Mouse (Mus musculus): ENCODE measurements at regions not wholly inside any gene's neighbourhood (a gene's known extent, or its start where the extent isn't known, plus 50 kb on each side); places are given as distances from the start of the nearest gene placed in this dataset.

DNA sequence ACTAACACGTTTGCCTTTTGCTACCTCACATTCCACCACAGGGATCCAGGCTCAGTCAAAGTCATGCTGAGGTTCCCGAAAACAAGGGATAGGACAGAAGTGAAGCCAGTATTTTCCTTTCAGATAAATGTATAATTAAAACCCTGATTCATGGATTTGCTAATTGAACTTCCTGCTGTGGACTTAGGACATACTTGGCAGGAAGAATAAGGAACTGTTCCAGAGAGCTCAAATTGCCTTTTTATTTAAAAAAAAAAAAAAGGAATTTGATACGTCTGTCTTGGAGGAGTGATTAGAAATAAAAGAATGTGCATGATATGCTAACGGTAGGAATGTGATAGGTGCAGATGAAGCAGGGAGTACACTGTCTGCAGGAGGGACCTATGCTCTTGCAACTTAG, 181.7 kb downstream of the Rps29 start:
- Histone ChIP-seq H3K27me3 (ENCODE audit: control insufficient read depth, insufficient read depth, low read length) (no peaks in the 10 kb centered on the region), H3K9me3 (ENCODE audit: control insufficient read depth, low read length) (no peaks in the 10 kb centered on the region), H3K4me3 (ENCODE audit: low read depth, low read length) (no peak overlapping the region), H3K27ac (ENCODE audit: low read depth, low read length) (no peak overlapping the region), H3K4me1 (ENCODE audit: control insufficient read depth, insufficient read depth, low read length) (no peaks in the 10 kb centered on the region), H3K4me2 (ENCODE audit: low read depth) (no peak overlapping the region), H3K36me3 (ENCODE audit: control insufficient read depth, insufficient read depth, low read length) (no peaks in the 10 kb centered on the region), H3K9ac (ENCODE audit: low read length) (no peak overlapping the region)
- DNase-seq (ENCODE audit: low spot score) (no peak), ATAC-seq (ENCODE audit: insufficient read depth, low FRiP score, low TSS enrichment) (no peak)
- 80% methylated on average over 4 of the region's 4 CpGs for WGBS

DNA sequence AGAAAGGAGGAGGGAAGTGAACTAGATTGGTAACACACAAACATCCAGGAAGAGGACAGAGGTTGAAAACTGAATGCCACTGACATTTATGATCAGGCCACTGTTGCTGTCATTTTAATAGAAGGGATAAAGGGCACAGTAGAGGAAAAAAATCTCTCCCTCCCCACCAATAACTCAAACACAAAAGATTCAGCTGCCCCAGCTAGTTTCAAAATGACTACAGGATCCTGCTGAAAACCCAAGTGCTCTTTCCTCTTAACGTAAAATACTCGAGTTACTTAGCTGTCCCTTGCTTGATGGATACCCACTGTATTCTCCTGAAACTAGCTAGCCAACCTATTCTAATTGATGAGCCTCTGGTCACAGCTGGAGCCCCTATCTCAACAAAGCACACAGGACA, 211.7 kb downstream of the Rps29 start:
- no peak for DNase-seq (ENCODE audit: low spot score)
- 78% methylated on average over 2 of the region's 2 CpGs for WGBS
- H3K27me3 ChIP-seq (ENCODE audit: control insufficient read depth, insufficient read depth, low read length): no peaks in the 10 kb centered on the region

DNA sequence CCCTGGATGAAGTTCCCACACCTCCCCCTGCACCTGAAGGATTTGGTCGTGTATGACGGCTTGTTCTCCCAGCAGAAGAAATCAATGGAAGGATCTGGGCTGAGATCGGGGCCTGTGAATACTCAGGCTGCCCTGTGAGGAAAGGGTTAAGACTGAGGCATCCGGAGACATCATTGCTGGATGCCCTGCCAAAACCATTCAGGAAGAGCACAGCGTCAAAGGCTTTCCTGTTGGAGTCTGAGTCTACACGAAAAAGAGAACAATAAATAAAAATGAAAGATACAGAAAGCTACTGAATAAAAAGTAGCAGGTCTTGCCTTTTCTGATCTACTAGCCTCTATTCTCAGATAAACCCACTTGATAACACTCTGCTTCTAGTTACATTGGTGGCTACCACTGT, 248.4 kb downstream of the Rps29 start:
- DNase-seq (ENCODE audit: low spot score) (no peak), ATAC-seq (ENCODE audit: insufficient read depth, low FRiP score, low TSS enrichment) (no peak)
- WGBS: 48% methylated on average over 6 of the region's 6 CpGs
- H3K36me3 ChIP-seq (ENCODE audit: control insufficient read depth, insufficient read depth, low read length): no peaks in the 10 kb centered on the region
- H3K27ac ChIP-seq (ENCODE audit: low read depth, low read length): no peak overlapping the region
- H3K27me3 ChIP-seq (ENCODE audit: control insufficient read depth, insufficient read depth, low read length): no peaks in the 10 kb centered on the region
- no peak overlapping the region for H3K9ac ChIP-seq (ENCODE audit: low read length)
- no peaks in the 10 kb centered on the region for H3K4me1 ChIP-seq (ENCODE audit: control insufficient read depth, insufficient read depth, low read length)
- H3K9me3 ChIP-seq (ENCODE audit: control insufficient read depth, low read length): no peaks in the 10 kb centered on the region
- no peak overlapping the region for H3K4me2 ChIP-seq (ENCODE audit: low read depth)
- no peak overlapping the region for H3K4me3 ChIP-seq (ENCODE audit: low read depth, low read length)

More for the DNA sequence above, 211.7 kb downstream of the Rps29 start:
- H3K9me3 ChIP-seq (ENCODE audit: control insufficient read depth, low read length): no peaks in the 10 kb centered on the region
- H3K4me2 ChIP-seq (ENCODE audit: low read depth): no peak overlapping the region
- no peak overlapping the region for H3K4me3 ChIP-seq (ENCODE audit: low read depth, low read length)
- ATAC-seq (ENCODE audit: insufficient read depth, low FRiP score, low TSS enrichment): no peak
- H3K9ac ChIP-seq (ENCODE audit: low read length): no peak overlapping the region
- H3K4me1 ChIP-seq (ENCODE audit: control insufficient read depth, insufficient read depth, low read length): no peaks in the 10 kb centered on the region
- no peaks in the 10 kb centered on the region for H3K36me3 ChIP-seq (ENCODE audit: control insufficient read depth, insufficient read depth, low read length)
- no peak overlapping the region for H3K27ac ChIP-seq (ENCODE audit: low read depth, low read length)

DNA sequence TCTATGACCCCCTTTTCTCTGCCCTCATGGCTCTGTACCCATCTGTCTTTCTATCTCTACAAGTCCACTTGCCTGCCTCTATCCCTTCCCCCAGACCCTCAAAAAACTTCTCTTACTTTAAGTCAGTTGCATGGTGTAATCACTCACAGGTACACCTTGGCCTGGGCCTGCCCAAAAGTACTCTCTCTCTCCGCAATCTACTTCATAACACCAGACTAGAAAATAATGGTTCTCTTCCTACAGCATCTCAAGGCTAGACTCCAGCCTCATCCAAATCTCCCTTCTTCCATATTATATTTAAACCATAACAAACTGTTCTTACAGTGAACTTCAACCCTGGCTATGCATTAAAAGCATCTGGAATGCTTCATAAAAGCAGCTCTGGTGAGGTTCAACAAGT, 254.2 kb downstream of the Rps29 start:
- WGBS: 100% methylated on average over 1 of the region's 1 CpGs
- Histone ChIP-seq H3K9ac (ENCODE audit: low read length) (no peak overlapping the region), H3K9me3 (ENCODE audit: control insufficient read depth, low read length) (no peaks in the 10 kb centered on the region), H3K4me2 (ENCODE audit: low read depth) (no peak overlapping the region), H3K4me3 (ENCODE audit: low read depth, low read length) (no peak overlapping the region), H3K27me3 (ENCODE audit: control insufficient read depth, insufficient read depth, low read length) (no peaks in the 10 kb centered on the region), H3K27ac (ENCODE audit: low read depth, low read length) (no peak overlapping the region), H3K4me1 (ENCODE audit: control insufficient read depth, insufficient read depth, low read length) (no peaks in the 10 kb centered on the region), H3K36me3 (ENCODE audit: control insufficient read depth, insufficient read depth, low read length) (no peaks in the 10 kb centered on the region)
- DNase-seq (ENCODE audit: low spot score): no peak
- ATAC-seq (ENCODE audit: insufficient read depth, low FRiP score, low TSS enrichment): no peak

DNA sequence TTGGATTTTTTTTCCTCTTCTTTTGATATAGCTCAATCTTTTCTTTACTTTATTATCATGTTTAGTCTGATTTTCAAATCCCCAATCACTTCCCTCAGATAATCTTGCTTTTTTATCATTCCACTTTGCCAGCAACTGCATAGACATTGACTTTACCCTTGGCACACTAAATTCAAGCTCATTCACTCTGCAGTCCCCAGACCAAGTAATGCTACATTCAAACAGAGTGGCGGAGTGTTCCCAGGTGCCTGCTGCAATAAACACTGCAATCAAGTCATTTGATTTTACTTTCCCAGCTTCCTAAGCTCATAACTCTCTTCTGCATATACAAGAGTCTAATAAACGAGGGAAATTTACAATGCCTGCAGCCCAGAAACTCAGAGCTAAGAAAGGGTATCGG, 269.8 kb downstream of the Rps29 start:
- Histone ChIP-seq H3K4me2 (ENCODE audit: low read depth) (no peak overlapping the region), H3K4me3 (ENCODE audit: low read depth, low read length) (no peak overlapping the region), H3K27ac (ENCODE audit: low read depth, low read length) (no peak overlapping the region), H3K27me3 (ENCODE audit: control insufficient read depth, insufficient read depth, low read length) (no peaks in the 10 kb centered on the region), H3K9me3 (ENCODE audit: control insufficient read depth, low read length) (no peaks in the 10 kb centered on the region), H3K9ac (ENCODE audit: low read length) (no peak overlapping the region), H3K36me3 (ENCODE audit: control insufficient read depth, insufficient read depth, low read length) (no peaks in the 10 kb centered on the region), H3K4me1 (ENCODE audit: control insufficient read depth, insufficient read depth, low read length) (no peaks in the 10 kb centered on the region)
- ATAC-seq (ENCODE audit: insufficient read depth, low FRiP score, low TSS enrichment) (no peak), DNase-seq (ENCODE audit: low spot score) (no peak)
- 73% methylated on average over 3 of the region's 3 CpGs for WGBS

DNA sequence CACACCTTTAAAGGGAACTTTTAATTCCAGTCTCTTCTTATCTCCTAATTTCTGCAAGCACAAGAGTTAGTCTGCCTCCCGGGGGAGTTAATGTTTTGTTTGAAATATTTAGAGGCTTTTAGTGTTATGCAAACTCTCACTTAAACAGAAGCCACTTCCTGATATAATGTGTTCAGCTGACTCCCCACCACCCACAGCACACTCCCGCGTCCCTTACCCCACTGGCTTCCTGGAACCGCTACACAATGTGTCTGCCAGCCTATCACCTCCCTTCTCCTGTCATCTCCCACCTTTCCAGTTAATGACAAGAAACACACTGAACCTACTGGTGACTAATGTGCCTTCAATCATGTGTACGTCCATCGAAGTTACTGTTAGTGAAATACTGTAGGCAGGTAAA, 276.5 kb downstream of the Rps29 start:
- ATAC-seq (ENCODE audit: insufficient read depth, low FRiP score, low TSS enrichment): no peak

DNA sequence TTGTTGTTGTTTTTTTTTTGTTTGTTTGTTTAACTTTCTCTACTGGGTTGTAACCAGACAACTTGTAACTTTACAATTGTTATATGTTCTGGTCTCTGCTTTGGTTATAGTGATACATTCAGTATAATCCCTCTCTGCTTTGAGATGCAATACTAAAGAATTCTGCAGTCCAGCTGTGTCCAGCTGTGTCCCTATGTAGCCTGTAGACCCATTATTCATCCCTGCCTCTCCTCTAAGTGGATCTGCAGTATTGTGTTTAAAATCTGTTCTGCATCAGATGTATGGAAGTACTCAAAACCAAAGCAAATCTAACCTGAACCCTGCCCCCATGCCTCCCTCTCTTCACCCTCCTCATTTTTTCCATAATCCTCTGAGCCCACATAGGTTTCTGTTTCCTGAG, 279.6 kb downstream of the Rps29 start:
- H3K27me3 ChIP-seq (ENCODE audit: control insufficient read depth, insufficient read depth, low read length): no peaks in the 10 kb centered on the region
- no peaks in the 10 kb centered on the region for H3K4me1 ChIP-seq (ENCODE audit: control insufficient read depth, insufficient read depth, low read length)
- ATAC-seq (ENCODE audit: insufficient read depth, low FRiP score, low TSS enrichment) (no peak), DNase-seq (ENCODE audit: low spot score) (no peak)
- no peak overlapping the region for H3K27ac ChIP-seq (ENCODE audit: low read depth, low read length)
- no peak overlapping the region for H3K9ac ChIP-seq (ENCODE audit: low read length)
- H3K36me3 ChIP-seq (ENCODE audit: control insufficient read depth, insufficient read depth, low read length): no peaks in the 10 kb centered on the region
- no peak overlapping the region for H3K4me2 ChIP-seq (ENCODE audit: low read depth)
- H3K4me3 ChIP-seq (ENCODE audit: low read depth, low read length): no peak overlapping the region
- no peaks in the 10 kb centered on the region for H3K9me3 ChIP-seq (ENCODE audit: control insufficient read depth, low read length)

More for the DNA sequence above, 276.5 kb downstream of the Rps29 start:
- Histone ChIP-seq H3K4me2 (ENCODE audit: low read depth) (no peak overlapping the region), H3K27me3 (ENCODE audit: control insufficient read depth, insufficient read depth, low read length) (no peaks in the 10 kb centered on the region), H3K27ac (ENCODE audit: low read depth, low read length) (no peak overlapping the region), H3K36me3 (ENCODE audit: control insufficient read depth, insufficient read depth, low read length) (no peaks in the 10 kb centered on the region), H3K9ac (ENCODE audit: low read length) (no peak overlapping the region), H3K4me1 (ENCODE audit: control insufficient read depth, insufficient read depth, low read length) (no peaks in the 10 kb centered on the region), H3K9me3 (ENCODE audit: control insufficient read depth, low read length) (no peaks in the 10 kb centered on the region), H3K4me3 (ENCODE audit: low read depth, low read length) (no peak overlapping the region)
- no peak for DNase-seq (ENCODE audit: low spot score)
- 89% methylated on average over 6 of the region's 6 CpGs for WGBS

DNA sequence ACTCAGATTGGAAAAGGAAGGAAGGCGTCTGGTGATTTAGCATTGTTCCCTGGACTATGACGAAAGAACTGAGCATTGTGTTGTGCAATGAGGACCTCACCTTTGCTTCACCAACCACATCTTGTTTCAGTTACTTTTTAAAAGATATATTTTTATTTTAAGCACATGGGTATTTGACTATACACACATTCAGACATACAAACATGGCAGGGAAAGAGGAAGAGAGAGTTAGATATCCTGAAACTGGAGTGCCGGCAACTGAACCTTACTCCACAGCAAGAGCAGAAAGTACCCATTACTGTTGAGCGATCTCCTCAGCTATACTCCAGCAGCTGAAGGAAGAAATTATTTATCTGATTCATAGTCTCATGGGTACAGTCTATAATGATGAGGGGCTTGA, 287.7 kb downstream of the Rps29 start:
- no peaks in the 10 kb centered on the region for H3K36me3 ChIP-seq (ENCODE audit: control insufficient read depth, insufficient read depth, low read length)
- no peak overlapping the region for H3K9ac ChIP-seq (ENCODE audit: low read length)
- no peak overlapping the region for H3K4me2 ChIP-seq (ENCODE audit: low read depth)
- no peaks in the 10 kb centered on the region for H3K9me3 ChIP-seq (ENCODE audit: control insufficient read depth, low read length)
- no peak for DNase-seq (ENCODE audit: low spot score)
- H3K4me1 ChIP-seq (ENCODE audit: control insufficient read depth, insufficient read depth, low read length): no peaks in the 10 kb centered on the region
- no peak for ATAC-seq (ENCODE audit: insufficient read depth, low FRiP score, low TSS enrichment)
- H3K27me3 ChIP-seq (ENCODE audit: control insufficient read depth, insufficient read depth, low read length): no peaks in the 10 kb centered on the region
- H3K27ac ChIP-seq (ENCODE audit: low read depth, low read length): no peak overlapping the region
- no peak overlapping the region for H3K4me3 ChIP-seq (ENCODE audit: low read depth, low read length)
- WGBS: 91% methylated on average over 4 of the region's 4 CpGs

DNA sequence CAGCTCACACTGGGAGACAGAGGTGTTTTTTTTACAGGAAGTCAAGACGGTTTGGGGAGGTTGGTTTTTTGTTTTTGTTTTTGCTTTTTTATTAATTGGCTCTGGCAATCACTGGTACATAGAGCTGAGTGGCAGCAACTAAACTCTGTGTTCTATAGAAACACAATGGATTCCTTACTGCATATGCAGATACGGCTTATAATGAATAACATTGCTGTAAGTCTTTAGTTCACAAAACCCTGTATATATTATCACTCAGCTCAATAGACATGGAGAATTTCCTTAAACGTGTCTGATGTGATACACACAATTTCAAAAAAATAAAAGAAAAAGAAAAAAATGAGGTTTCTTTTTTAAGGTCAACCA, 296.0 kb downstream of the Rps29 start:
- Histone ChIP-seq H3K4me1 (ENCODE audit: control insufficient read depth, insufficient read depth, low read length) (no peaks in the 10 kb centered on the region), H3K4me3 (ENCODE audit: low read depth, low read length) (no peak overlapping the region), H3K4me2 (ENCODE audit: low read depth) (no peak overlapping the region), H3K36me3 (ENCODE audit: control insufficient read depth, insufficient read depth, low read length) (no peaks in the 10 kb centered on the region), H3K27ac (ENCODE audit: low read depth, low read length) (no peak overlapping the region), H3K9me3 (ENCODE audit: control insufficient read depth, low read length) (no peaks in the 10 kb centered on the region), H3K27me3 (ENCODE audit: control insufficient read depth, insufficient read depth, low read length) (no peaks in the 10 kb centered on the region), H3K9ac (ENCODE audit: low read length) (no peak overlapping the region)
- 84% methylated on average over 3 of the region's 3 CpGs for WGBS
- no peak for ATAC-seq (ENCODE audit: insufficient read depth, low FRiP score, low TSS enrichment)
- DNase-seq (ENCODE audit: low spot score): no peak

Measured in neural tube, embryonic 11.5 days (tissue).